Mouse (Mus musculus) cerebellum, adult 2 months (tissue): ENCODE data around the gene Uvrag. TPM values are rescaled to one million over a fixed set of nuclear protein-coding genes. Genes with fewer than 3 reads are reported as not detected.

ENCODE experiments used
- DNase-seq, 2 experiments: peaks; one replicate each; pipeline ENCODE4 v3.0.0; 2021
- H3K27ac ChIP-seq: fragments of 200-500 bp; 2 replicates; pipeline ENCODE4 v1.5.1; 2012; ENCODE audit warnings: low read length, control low read depth, inconsistent platforms; ENCODE audit not compliant: insufficient read depth
- H3K27me3 ChIP-seq: fragments of 200-500 bp; 2 replicates; pipeline ENCODE4 v1.6.1; 2012; ENCODE audit warnings: inconsistent platforms, mild to moderate bottlenecking, low read length, moderate library complexity; ENCODE audit not compliant: control insufficient read depth, insufficient read depth
- H3K4me1 ChIP-seq: fragments of 200-500 bp; 2 replicates; pipeline ENCODE4 v1.6.1; 2011; ENCODE audit warnings: low read length; ENCODE audit not compliant: control insufficient read depth, insufficient read depth
- H3K4me3 ChIP-seq: fragments of 200-500 bp; replicated peaks from 2 replicates; pipeline ENCODE3; 2011; ENCODE audit warnings: mild to moderate bottlenecking, low read depth, low read length, control low read depth; ENCODE audit not compliant: insufficient read depth
- CTCF ChIP-seq: fragments of 200-500 bp; IDR thresholded peaks from 2 replicates; pipeline ENCODE4 v1.5.1; 2011; ENCODE audit warnings: low read depth, mild to moderate bottlenecking, control low read depth, low read length, moderate library complexity, borderline replicate concordance; ENCODE audit not compliant: insufficient read depth
- POLR2A ChIP-seq: fragments of 200-500 bp; IDR thresholded peaks from 2 replicates; pipeline ENCODE4 v1.6.1; 2011; ENCODE audit warnings: low read length, control low read depth, borderline replicate concordance; ENCODE audit not compliant: insufficient read depth
- WGBS: fragments of 180-500 bp; shearing (Covaris S2); methylation state at CpG from one replicate; pipeline ENCODE4 v1.1.7; 2018; 5-methylcytosine and 5-hydroxymethylcytosine counted together
- polyA plus RNA-seq: library from polyadenylated mRNA; depleted of rRNA; stranded (reverse); fragments of >200 nt; gene quantifications from 2 replicates; pipeline ENCODE4 v1.2.3, GENCODE M21; 2012

Uvrag gene
- polyA plus RNA-seq, 1 experiment = 19.2 TPM

- DNase-seq = peak; percentile 71 to 85
- no peaks in the 10 kb centered on the region for H3K27me3 ChIP-seq
- H3K4me1 ChIP-seq = peaks cover 20% of the 10 kb centered on the region
- TF ChIP-seq CTCF (no peak), POLR2A (no peak)
- WGBS = 14% methylated on average over 5 of the region's 5 CpGs
- no peak overlapping the region for H3K4me3 ChIP-seq
- peak overlapping the region; percentile 34; the same call in 1 of the 2 replicates for H3K27ac ChIP-seq
Observed at GRCm38 (mm10) chr7:99060476-99060875, 80.5 kb downstream of the Uvrag start.

DNA sequence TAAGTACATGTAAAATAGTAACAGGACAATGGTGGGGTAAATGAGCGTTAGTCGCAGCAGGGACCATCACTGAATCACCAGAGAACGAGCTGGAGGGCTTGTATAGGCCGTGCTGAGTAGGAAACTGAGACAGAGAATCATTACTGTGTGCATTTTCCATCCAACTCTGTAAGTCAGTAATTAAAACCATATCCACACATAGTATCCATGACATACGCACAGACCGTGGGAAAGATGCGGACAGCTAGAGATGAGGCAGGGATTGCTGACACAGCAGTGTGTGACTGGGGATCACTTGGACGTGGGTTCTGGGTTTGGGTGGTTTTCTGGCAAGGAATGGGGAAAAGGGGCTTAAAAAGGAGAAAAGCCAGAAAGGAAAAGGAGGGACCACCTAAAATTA is 81.0 kb downstream of the Uvrag start:
- Histone ChIP-seq H3K27me3 (no peaks in the 10 kb centered on the region), H3K4me3 (no peak overlapping the region), H3K27ac (no peak overlapping the region), H3K4me1 (peaks cover 20% of the 10 kb centered on the region)
- WGBS = 89% methylated on average over 8 of the region's 8 CpGs
- DNase-seq = no peak
- TF ChIP-seq CTCF = no peak
- TF ChIP-seq POLR2A = no peak

DNA sequence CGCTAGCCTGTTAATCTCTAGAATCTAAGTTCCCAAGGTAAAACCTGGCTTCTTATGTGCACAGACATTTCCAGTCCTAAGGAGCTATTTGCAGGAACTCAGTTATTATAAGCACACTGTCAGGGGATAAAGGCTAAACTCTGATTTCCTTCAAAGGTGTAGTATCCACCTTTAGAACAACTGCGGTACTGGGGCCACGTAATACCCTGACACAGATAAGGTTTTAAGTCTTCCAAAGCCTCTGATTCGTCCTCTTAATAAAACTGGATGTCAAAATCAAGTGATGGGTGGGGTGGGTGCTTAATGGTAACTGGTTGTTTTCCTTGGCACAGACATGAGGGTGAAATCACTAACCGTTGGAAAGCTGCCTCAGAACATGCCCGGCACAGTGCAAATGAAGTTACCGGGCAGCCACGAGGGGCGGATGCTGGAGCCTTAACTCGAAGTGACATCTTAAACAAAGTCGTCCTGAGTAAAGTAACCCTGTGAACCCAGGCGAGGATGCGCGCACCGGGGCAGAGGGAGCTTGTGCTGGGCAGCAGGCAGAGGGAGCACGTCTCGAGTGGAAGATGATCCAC is 83.8 kb downstream of the Uvrag start:
- Histone ChIP-seq H3K27me3 (no peaks in the 10 kb centered on the region), H3K27ac (no peak overlapping the region), H3K4me3 (no peak overlapping the region), H3K4me1 (peaks cover 19% of the 10 kb centered on the region)
- no peak for TF ChIP-seq POLR2A
- no peak for TF ChIP-seq CTCF
- 60% methylated on average over 17 of the region's 17 CpGs for whole genome bisulfite sequencing
- no peak for DNase-seq

DNA sequence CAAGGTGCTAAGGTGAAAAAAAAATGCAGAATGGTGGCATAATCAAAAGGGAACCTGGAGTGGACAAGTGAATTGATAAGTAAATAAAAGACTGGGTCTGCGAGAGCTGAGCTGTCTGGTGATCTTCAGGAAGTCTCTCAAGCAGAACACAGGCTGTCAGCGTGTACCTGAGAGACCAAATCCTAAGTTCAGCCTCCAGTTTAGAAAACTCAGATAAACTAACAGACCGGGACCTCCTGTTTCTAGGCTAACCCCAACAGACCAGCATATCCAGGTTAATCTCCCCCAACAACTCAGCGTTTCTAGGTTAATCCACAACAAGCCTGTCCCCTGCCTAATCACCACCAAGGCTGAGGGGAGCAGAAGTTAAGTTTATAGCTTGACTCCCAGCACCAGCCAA is 87.3 kb downstream of the Uvrag start:
- no peak for DNase-seq
- no peaks in the 10 kb centered on the region for H3K27me3 ChIP-seq
- no peak overlapping the region for H3K4me3 ChIP-seq
- H3K4me1 ChIP-seq = peaks cover 9% of the 10 kb centered on the region; the same call in 1 of the 2 replicates
- 87% methylated on average over 4 of the region's 4 CpGs for WGBS
- no peak for TF ChIP-seq POLR2A
- no peak for TF ChIP-seq CTCF
- H3K27ac ChIP-seq = no peak overlapping the region

DNA sequence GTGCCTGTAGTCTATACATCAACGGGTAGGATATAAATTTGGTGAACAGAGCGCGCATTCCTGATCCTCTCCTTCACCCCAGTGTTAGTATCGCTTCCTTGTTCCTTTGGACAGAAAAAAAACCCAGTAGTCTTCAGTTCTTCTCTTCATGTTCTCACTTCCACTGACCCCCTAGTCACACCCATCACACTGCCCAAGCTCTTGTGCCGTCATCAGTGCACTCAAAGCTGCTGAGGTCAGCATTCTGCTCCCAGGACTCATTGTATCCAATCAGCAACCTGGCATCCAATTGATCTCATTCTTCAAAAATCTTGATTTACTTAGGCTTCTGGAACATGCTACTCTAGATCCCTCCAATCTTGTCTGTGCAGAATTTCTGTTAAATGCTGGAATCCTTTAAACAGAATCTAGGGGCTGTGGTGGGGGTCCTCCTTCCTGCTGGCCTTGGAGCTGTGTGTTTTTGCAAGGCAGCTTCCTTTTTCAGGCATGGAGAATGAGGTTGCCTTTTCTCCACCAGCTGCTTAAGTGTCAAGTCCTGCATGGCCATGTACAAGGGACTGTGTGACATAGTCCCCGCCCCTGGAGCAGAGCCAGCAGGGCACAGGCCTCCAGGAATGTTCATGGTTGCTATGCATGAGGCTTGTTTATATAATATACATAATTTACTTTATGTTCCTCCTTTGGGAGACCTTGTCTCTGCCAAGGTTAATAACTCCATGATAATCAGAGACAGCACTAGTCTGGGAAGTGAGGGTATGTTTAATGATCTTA is 88.3 kb downstream of the Uvrag start:
- no peak for TF ChIP-seq POLR2A
- no peak for DNase-seq
- H3K27ac ChIP-seq = no peak overlapping the region
- peaks cover 9% of the 10 kb centered on the region; the same call in 1 of the 2 replicates for H3K4me1 ChIP-seq
- 88% methylated on average over 6 of the region's 6 CpGs for WGBS
- H3K4me3 ChIP-seq = no peak overlapping the region
- no peaks in the 10 kb centered on the region for H3K27me3 ChIP-seq

GRCm38 (mm10) chr7:99050882-99051281 is 90.1 kb downstream of the Uvrag start:
- TF ChIP-seq CTCF (no peak), POLR2A (no peak)
- no peak overlapping the region for H3K4me3 ChIP-seq
- 57% methylated on average over 1 of the region's 1 CpGs for WGBS
- H3K27ac ChIP-seq = no peak overlapping the region
- H3K27me3 ChIP-seq = no peaks in the 10 kb centered on the region
- DNase-seq = no peak
- H3K4me1 ChIP-seq = peaks cover 9% of the 10 kb centered on the region; the same call in 1 of the 2 replicates

GRCm38 (mm10) chr7:99049897-99050296 is 91.0 kb downstream of the Uvrag start:
- WGBS = 95% methylated on average over 3 of the region's 3 CpGs
- DNase-seq = no peak
- no peak overlapping the region for H3K27ac ChIP-seq

GRCm38 (mm10) chr7:99046545-99047206 is 94.3 kb downstream of the Uvrag start:
- no peak for DNase-seq
- Histone ChIP-seq H3K27ac (no peak overlapping the region), H3K4me3 (no peak overlapping the region), H3K4me1 (peaks cover 9% of the 10 kb centered on the region; the same call in 1 of the 2 replicates), H3K27me3 (no peaks in the 10 kb centered on the region)
- WGBS = 63% methylated on average over 11 of the region's 11 CpGs
- TF ChIP-seq CTCF = no peak
- no peak for TF ChIP-seq POLR2A

More at GRCm38 (mm10) chr7:99049897-99050296, 91.0 kb downstream of the Uvrag start:
- Histone ChIP-seq H3K4me3 (no peak overlapping the region), H3K27me3 (no peaks in the 10 kb centered on the region), H3K4me1 (peaks cover 9% of the 10 kb centered on the region; the same call in 1 of the 2 replicates)
- no peak for TF ChIP-seq POLR2A
- no peak for TF ChIP-seq CTCF
